Mouse (Mus musculus) adrenal gland, postnatal 0 days (tissue): ENCODE results near the gene Rab13. TPM values are rescaled to one million over a fixed set of nuclear protein-coding genes. Genes with fewer than 3 reads are reported as not detected.

Experiments
- microRNA-seq: library from miRNA; unstranded; fragments of <30 nt; microRNA quantifications from one replicate; pipeline ENCODE4, GENCODE M21; 2016; ENCODE audit warnings: borderline replicate concordance; ENCODE audit not compliant: insufficient number of aligned reads
- polyA plus RNA-seq: library from polyadenylated mRNA; unstranded; fragments of >200 nt; fragmentation: Nextera tagmentation; extraction: Ambion mirVana; gene quantifications from 2 replicates; pipeline ENCODE4 v1.2.1, GENCODE M21; 2015

The Rab13 gene
- 38.9 and 63.6 TPM in 2 replicates for polyA plus RNA-seq

DNA sequence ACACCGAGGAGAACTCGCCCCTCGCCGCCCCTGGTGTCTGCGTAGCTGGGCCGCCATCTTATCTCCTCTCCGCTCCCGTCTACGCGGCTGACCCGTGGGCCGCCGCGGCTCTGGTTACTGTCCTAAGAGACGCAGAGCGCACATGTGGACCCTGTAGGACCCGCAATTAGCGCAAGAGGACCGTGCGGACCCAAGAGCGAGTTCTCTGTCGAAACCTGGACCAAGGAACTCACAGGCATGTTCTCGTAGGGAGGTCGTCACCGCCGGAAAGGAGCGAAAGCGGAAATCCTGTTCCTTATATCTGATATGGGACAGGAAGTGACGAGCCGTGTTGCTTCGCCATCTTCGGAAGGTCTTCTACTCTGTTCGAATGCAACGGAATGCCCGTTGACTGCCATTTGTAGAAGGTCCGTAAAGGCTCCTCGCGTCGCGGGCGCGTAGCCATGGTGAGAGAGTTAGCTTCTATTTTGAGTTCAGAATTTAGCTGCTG is at the start of gene Rab13, which contains the start of gene Rps27:
TSS of gene Rab13 (plus strand) at position 319 of the 490 bp plus-strand sequence.
TSS of gene Rps27 (minus strand) at position 275 of the 490 bp plus-strand sequence.

DNA sequence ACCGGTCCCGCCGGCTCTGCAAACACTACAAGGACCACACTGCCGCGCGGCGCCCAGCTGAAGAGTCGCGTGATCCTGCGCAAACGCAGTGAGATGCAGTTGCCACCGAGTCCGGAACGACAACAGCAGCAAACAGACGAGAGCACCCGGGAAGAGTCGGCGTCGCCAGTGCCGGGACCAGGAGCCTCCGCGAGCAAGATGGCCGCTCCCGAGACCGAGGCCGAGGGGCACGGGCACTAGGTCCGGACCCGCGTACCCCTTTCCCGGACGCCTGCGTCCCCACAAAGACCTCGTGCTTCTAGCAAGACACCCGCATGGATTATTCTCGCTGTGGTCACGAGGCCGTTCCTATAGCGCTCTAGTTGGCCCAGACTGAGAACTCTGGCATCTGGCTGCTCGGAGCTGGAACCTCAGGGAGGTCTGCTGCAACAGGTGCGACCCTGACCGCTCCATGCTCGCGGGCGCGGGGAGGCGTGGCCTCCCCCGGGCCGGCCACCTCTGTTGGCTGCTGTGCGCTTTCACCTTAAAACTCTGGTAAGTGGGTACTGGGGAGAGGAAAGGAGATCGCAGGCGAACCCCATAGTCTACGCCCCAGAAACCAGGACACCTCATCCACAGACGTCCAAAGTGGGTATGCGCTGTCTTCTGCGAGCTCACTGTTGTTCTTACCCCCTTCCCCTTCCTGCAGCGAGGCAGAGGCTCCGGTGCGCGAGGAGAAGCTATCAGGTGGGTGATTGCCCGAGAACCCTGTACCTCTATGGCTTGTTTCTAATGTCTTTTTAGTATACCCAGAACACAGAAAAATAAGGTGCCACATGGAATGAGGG is 18.2 kb downstream of the Rab13 start, which contains the start of gene Jtb:
TSS of gene Jtb (plus strand) at position 91 of the 827 bp plus-strand sequence.

DNA sequence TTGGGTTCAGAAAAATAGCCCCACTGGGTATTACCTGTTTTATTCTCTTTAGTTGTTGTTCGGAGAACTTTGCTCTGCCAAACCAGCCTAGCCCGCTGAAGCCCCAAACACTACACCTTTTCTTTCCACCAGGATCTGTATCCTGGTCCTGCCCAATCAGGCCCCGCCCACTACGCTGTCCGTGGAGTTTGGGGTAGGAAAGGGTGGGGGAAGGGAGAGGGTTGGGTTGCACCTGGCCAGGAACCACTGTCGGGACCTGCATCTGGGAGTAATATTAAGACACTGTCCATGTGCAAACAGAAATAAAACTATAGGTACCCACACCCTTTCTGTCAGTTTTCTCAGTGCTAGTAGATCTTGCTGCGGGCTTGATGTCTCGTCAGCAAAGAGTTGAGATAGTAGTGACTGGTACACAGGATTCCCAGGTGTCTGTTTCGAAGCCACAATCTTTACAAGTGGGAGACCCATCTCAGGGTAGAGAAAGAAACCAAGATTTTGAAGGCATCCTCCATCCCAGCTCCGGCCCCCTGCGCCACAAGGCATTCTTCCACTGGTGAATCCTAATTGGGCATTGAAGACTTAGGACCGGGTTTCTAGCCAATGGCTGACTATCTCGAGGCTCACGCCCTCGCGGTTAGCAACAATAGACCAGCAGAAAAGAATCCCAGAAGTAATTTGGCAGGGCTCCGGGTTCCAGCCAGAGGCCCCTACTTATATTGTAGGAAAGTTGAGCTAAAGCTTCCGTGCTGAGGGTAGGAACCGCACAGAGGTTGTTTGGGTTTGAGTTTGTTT is 29.7 kb downstream of the Rab13 start, which contains the start of gene Creb3l4:
TSS of gene Creb3l4 (minus strand) at position 529 of the 792 bp plus-strand sequence.

DNA sequence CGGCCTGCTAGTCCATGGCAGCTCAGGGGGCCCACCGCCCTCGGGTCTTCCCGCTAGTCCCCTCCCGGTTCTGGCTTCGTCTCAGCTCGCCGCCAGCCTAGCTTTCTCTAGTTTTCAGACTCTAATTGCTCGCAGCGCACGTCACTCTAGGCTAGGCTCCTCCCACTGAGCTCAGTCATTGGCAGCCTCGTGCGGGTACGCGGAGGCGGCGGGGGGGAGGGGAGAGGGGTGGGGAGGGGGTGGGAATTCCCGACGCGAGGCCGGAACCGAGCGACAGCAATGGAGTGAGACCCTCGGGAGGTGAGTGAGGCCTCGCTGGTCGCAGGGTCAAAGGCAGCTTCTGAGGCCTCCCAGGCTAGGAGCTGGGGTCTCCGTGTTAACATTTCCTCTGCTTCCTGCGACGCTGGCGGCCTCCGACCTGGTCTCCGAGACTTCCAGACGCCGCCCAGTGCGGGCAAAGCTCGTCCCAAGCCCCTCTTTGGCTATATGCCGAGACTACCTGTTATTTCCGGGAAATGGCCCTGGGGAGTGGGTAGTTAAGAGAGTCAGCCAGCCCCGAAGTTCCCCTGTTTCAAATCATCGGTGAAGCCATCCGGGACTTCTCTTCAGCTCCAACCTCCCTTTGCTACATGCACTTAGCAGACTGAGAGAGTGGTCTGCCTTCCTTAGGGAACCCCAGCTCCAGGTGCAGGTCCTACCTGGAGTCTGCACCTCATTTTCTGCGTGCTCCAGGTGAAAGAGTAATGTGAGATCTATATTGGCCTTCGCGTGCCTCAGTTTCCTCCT is 34.7 kb downstream of the Rab13 start, which contains the start of gene Slc39a1:
TSS of gene Slc39a1 (plus strand) at position 213 of the 786 bp plus-strand sequence.

DNA sequence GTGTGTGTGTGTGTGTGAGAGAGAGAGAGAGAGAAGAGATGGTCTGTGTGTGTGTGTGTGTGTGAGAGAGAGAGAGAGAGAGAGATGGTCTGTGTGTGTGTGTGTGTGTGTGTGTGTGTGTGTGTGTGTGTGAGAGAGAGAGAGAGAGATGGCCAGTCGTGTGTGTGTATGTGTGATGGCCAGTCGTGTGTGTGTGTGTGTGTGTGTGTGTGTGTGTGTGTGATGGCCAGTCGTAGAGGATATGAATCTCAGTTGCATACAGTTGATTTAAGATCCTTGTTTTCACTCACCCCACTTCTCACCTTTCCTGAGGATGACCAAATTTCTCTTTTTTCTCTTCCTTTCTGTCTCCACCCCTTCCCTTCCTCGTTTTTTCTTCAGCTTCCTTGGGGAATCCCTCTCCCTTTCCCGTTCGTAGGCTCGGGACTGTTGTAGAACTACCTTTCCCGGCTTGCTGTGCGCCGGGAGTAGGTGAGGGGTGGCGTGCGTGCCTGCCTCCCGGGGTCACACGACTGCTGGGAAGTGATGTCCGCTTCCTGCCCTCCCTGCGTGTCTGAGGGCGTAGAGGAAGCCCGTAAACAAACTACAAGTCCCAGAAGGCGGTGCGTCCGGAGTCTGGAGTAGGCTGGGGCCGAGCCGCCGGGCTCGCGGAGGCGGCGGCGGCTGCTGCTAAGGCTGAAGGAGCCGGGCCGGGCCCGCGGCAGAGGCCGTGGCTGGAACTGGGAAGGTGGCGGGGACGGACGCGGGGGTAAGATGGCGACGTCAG is 40.3 kb downstream of the Rab13 start, which contains the start of gene Crtc2:
TSS of gene Crtc2 (plus strand) at position 511 of the 766 bp plus-strand sequence.

DNA sequence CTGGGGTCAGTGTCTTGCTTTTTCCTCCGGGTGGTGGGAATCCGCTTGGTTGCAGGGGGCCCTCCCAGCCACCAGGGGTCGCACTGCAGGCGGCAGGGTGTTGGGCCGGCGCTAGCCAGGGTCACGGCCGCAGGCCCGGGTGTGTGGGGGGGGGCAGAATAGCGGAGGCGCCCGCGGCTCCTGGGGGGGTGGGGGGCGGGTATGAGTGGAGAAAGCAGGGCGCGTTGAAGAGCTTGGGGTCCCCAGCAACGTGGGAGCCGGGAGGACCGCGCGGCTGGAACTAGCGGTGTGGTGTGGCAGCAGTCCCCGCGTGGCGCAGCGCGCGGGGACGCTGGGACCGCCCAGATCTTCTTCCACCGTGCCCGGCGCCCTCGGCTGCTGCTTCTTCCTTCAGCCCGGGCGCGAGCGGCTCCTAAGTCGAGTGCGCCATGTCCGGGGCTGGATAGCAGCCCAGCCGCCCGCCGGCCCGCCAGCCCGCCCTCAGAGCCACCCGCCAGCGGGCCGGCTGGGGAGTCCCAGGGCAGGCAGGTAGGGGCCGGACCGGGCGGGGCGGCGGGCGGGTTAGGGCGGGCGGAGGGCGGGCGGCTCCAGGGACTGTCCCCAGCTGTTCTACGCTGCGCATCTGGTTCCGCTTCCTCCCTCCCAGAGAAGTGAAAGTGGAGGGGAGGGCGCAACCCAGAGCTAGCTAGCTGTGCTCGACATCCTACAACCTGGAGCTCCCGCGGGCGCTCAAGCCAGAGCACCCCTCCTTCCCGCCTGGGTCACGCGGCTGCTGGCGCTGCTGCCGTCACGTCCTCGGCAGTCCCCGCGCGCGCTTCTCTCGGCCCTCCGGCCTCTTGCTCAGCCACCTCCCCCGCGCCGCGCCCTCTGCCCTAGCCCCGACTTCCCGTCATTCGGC is 51.8 kb downstream of the Rab13 start, which contains the start of gene Dennd4b:
TSS of gene Dennd4b (plus strand) at position 152 of the 898 bp plus-strand sequence.

Small RNA genes within 50 kb of the gene (microRNA-seq; reads per million reads assigned to microRNA genes)
- gene Mir7012, result not detected

Other genes starting within 250 kb of the Rab13 start
- 151 TPM in 2 replicates for gene Hax1, start 214.9 kb upstream of the Rab13 start, polyA plus RNA-seq
- gene 4933434E20Rik, start 162.1 kb upstream of the Rab13 start, polyA plus RNA-seq, result 208 and 215 TPM in 2 replicates
- gene Ubap2l, start 161.1 kb upstream of the Rab13 start, polyA plus RNA-seq, result 96.5 and 132 TPM in 2 replicates
- gene Tpm3, start 141.0 kb upstream of the Rab13 start, polyA plus RNA-seq, result 203 and 310 TPM in 2 replicates
- 0.08 TPM in 2 replicates for gene Nup210l, start 109.6 kb upstream of the Rab13 start, polyA plus RNA-seq
- 2,050 and 4,492 TPM in 2 replicates for gene Rps27, start within 50 bp of the Rab13 start, polyA plus RNA-seq
- 178 and 208 TPM in 2 replicates for gene Jtb, start 17.9 kb downstream of the Rab13 start, polyA plus RNA-seq
- 2.3 and 2.5 TPM in 2 replicates for gene Creb3l4, start 29.8 kb downstream of the Rab13 start, polyA plus RNA-seq
- gene Slc39a1, start 34.5 kb downstream of the Rab13 start, polyA plus RNA-seq, result 107 and 126 TPM in 2 replicates
- gene Crtc2, start 40.5 kb downstream of the Rab13 start, polyA plus RNA-seq, result 16.6 and 20.6 TPM in 2 replicates
- gene Dennd4b, start 51.5 kb downstream of the Rab13 start, polyA plus RNA-seq, result 2.0 and 2.4 TPM in 2 replicates
- gene Gatad2b, start 79.5 kb downstream of the Rab13 start, polyA plus RNA-seq, result 6.1 and 9.7 TPM in 2 replicates
- gene Slc27a3, start 176.2 kb downstream of the Rab13 start, polyA plus RNA-seq, result 43.2 and 97.6 TPM in 2 replicates
- 15.3 and 25.4 TPM in 2 replicates for gene Ints3, start 219.9 kb downstream of the Rab13 start, polyA plus RNA-seq